Mouse (Mus musculus) liver, embryonic 12.5 days (tissue): Measurements from ENCODE around the gene Col27a1. TPM values are rescaled to one million over a fixed set of nuclear protein-coding genes. Genes with fewer than 3 reads are reported as not detected.

Experiments
- ATAC-seq: fragments of 200-750 bp; cut with Nextera tagmentation; 2 replicates; pipeline ENCODE4 v1.8.0; 2017; ENCODE audit warnings: moderate number of reproducible peaks, mild to moderate bottlenecking, moderate library complexity
- H3K27ac ChIP-seq: fragments of 300-500 bp; sonication (generic); 2 replicates; pipeline ENCODE4 v1.5.1; 2016; ENCODE audit warnings: mild to moderate bottlenecking
- H3K27me3 ChIP-seq: fragments of 300-500 bp; sonication (generic); replicated peaks from 2 replicates; pipeline ENCODE4 v1.6.1; 2016; ENCODE audit warnings: mild to moderate bottlenecking, moderate library complexity
- H3K36me3 ChIP-seq: fragments of 300-500 bp; sonication (generic); 2 replicates; pipeline ENCODE4 v1.6.1; 2016; ENCODE audit warnings: mild to moderate bottlenecking, moderate library complexity
- H3K4me1 ChIP-seq: fragments of 300-500 bp; sonication (generic); 2 replicates; pipeline ENCODE4 v1.6.1; 2016
- H3K4me2 ChIP-seq: fragments of 300-500 bp; sonication (generic); 2 replicates; pipeline ENCODE4 v1.6.1; 2016; ENCODE audit warnings: mild to moderate bottlenecking, moderate library complexity
- H3K4me3 ChIP-seq: fragments of 300-500 bp; sonication (generic); 2 replicates; pipeline ENCODE4 v1.5.1; 2016; ENCODE audit warnings: mild to moderate bottlenecking, moderate library complexity
- H3K9ac ChIP-seq: fragments of 300-500 bp; sonication (generic); 2 replicates; pipeline ENCODE4 v1.6.1; 2016; ENCODE audit warnings: mild to moderate bottlenecking, moderate library complexity
- H3K9me3 ChIP-seq: fragments of 300-500 bp; sonication (generic); replicated peaks from 2 replicates; pipeline ENCODE4 v1.6.1; 2016; ENCODE audit warnings: mild to moderate bottlenecking, moderate library complexity
- WGBS: fragments of 180-500 bp; shearing (Covaris S2); methylation state at CpG from one replicate; pipeline ENCODE4 v1.1.7; 2016; ENCODE audit not compliant: insufficient replicate concordance; 5-methylcytosine and 5-hydroxymethylcytosine counted together
- polyA plus RNA-seq: library from polyadenylated mRNA; unstranded; fragments of >200 nt; fragmentation: Nextera tagmentation; extraction: Ambion mirVana; gene quantifications from 2 replicates; pipeline ENCODE4 v1.2.1, GENCODE M21; 2016

Col27a1 gene
- polyA plus RNA-seq: 2.3 and 2.7 TPM in 2 replicates

GRCm38 (mm10) chr4:63213907-63214621 is at the start of gene Col27a1:
Col27a1 (plus strand) TSS chr4:63214004.
- WGBS: 2% methylated on average over 61 of the region's 61 CpGs
- Histone ChIP-seq H3K36me3 (no peaks in the 10 kb centered on the region), H3K9ac (no peak within 1 kb of the TSS), H3K9me3 (no peaks in the 10 kb centered on the region), H3K4me1 (0 out of 2 replicates have a peak, but pooled peaks cover 9% of the 10 kb centered on the region), H3K4me2 (peak within 1 kb of the TSS; percentile 70), H3K27ac (no peak within 1 kb of the TSS), H3K4me3 (peak within 1 kb of the TSS; percentile 60), H3K27me3 (peaks cover 74% of the 10 kb centered on the region)
- ATAC-seq: peak; percentile 51

GRCm38 (mm10) chr4:63165636-63166035 is 48.2 kb upstream of the Col27a1 start:
- Histone ChIP-seq H3K4me2 (no peak overlapping the region), H3K36me3 (no peaks in the 10 kb centered on the region), H3K4me1 (no peaks in the 10 kb centered on the region), H3K9ac (no peak overlapping the region), H3K27ac (no peak overlapping the region), H3K27me3 (0 out of 2 replicates have a peak, but pooled peaks cover 2% of the 10 kb centered on the region), H3K4me3 (no peak overlapping the region), H3K9me3 (no peaks in the 10 kb centered on the region)
- no peak for ATAC-seq
- 71% methylated on average over 4 of the region's 4 CpGs for WGBS

- no peaks in the 10 kb centered on the region for H3K36me3 ChIP-seq
- H3K9ac ChIP-seq: no peak overlapping the region
- H3K9me3 ChIP-seq: no peaks in the 10 kb centered on the region
- no peak overlapping the region for H3K4me3 ChIP-seq
- H3K4me1 ChIP-seq: no peaks in the 10 kb centered on the region
- no peak for ATAC-seq
- H3K27me3 ChIP-seq: peaks cover 8% of the 10 kb centered on the region; the same call in 1 of the 2 replicates
- 62% methylated on average over 5 of the region's 5 CpGs for WGBS
- no peak overlapping the region for H3K27ac ChIP-seq
- H3K4me2 ChIP-seq: no peak overlapping the region
These were observed 47.5 kb upstream of the Col27a1 start for GRCm38 (mm10) chr4:63166323-63166722.

- H3K4me2 ChIP-seq: no peak overlapping the region
- no peaks in the 10 kb centered on the region for H3K36me3 ChIP-seq
- 70% methylated on average over 4 of the region's 4 CpGs for WGBS
- H3K27ac ChIP-seq: no peak overlapping the region
- no peak for ATAC-seq
- no peak overlapping the region for H3K9ac ChIP-seq
- H3K27me3 ChIP-seq: peaks cover 14% of the 10 kb centered on the region; the same call in 1 of the 2 replicates
- no peak overlapping the region for H3K4me3 ChIP-seq
- no peaks in the 10 kb centered on the region; the same call in 1 of the 2 replicates for H3K4me1 ChIP-seq
- H3K9me3 ChIP-seq: no peaks in the 10 kb centered on the region
These were observed 43.7 kb upstream of the Col27a1 start for GRCm38 (mm10) chr4:63170061-63170460.

- WGBS: 28% methylated on average over 24 of the region's 24 CpGs
- ATAC-seq: no peak
- Histone ChIP-seq H3K4me3 (peak overlapping the region; percentile 31), H3K4me1 (no peaks in the 10 kb centered on the region; the same call in 1 of the 2 replicates), H3K4me2 (peak overlapping the region; percentile 47), H3K9me3 (no peaks in the 10 kb centered on the region), H3K27me3 (peaks cover 14% of the 10 kb centered on the region; the same call in 1 of the 2 replicates), H3K27ac (no peak overlapping the region), H3K9ac (no peak overlapping the region), H3K36me3 (no peaks in the 10 kb centered on the region)
These were observed 42.7 kb upstream of the Col27a1 start for GRCm38 (mm10) chr4:63171122-63171521.

GRCm38 (mm10) chr4:63171969-63172685 is 41.7 kb upstream of the Col27a1 start, which contains the start of gene Kif12:
Kif12 (minus strand) TSS chr4:63172131.
- Histone ChIP-seq H3K27me3 (peaks cover 14% of the 10 kb centered on the region; the same call in 1 of the 2 replicates), H3K4me2 (peak within 1 kb of the TSS; percentile 47), H3K27ac (0 out of 2 replicates have a peak within 1 kb of the TSS, but pooled peaks have one; percentile 14), H3K9me3 (no peaks in the 10 kb centered on the region), H3K36me3 (no peaks in the 10 kb centered on the region), H3K9ac (no peak within 1 kb of the TSS), H3K4me3 (peak within 1 kb of the TSS; percentile 31), H3K4me1 (no peaks in the 10 kb centered on the region; the same call in 1 of the 2 replicates)
- WGBS: 47% methylated on average over 4 of the region's 4 CpGs
- ATAC-seq: peak; percentile 84

GRCm38 (mm10) chr4:63181556-63181955 is 32.2 kb upstream of the Col27a1 start:
- no peak overlapping the region for H3K4me3 ChIP-seq
- no peak overlapping the region for H3K27ac ChIP-seq
- no peaks in the 10 kb centered on the region for H3K27me3 ChIP-seq
- ATAC-seq: peak; percentile 49; the same call in 1 of the 2 replicates
- no peaks in the 10 kb centered on the region; the same call in 1 of the 2 replicates for H3K4me1 ChIP-seq
- H3K9ac ChIP-seq: no peak overlapping the region
- H3K9me3 ChIP-seq: no peaks in the 10 kb centered on the region
- WGBS: 15% methylated on average over 5 of the region's 5 CpGs
- no peak overlapping the region for H3K4me2 ChIP-seq
- H3K36me3 ChIP-seq: no peaks in the 10 kb centered on the region

GRCm38 (mm10) chr4:63186281-63186870 is 27.4 kb upstream of the Col27a1 start:
- H3K27ac ChIP-seq: no peak overlapping the region
- H3K9me3 ChIP-seq: no peaks in the 10 kb centered on the region
- peak; percentile 48 for ATAC-seq
- H3K4me2 ChIP-seq: peak overlapping the region; percentile 8; the same call in 1 of the 2 replicates
- H3K4me3 ChIP-seq: no peak overlapping the region
- H3K27me3 ChIP-seq: no peaks in the 10 kb centered on the region
- WGBS: 53% methylated on average over 21 of the region's 21 CpGs
- H3K36me3 ChIP-seq: no peaks in the 10 kb centered on the region
- no peak overlapping the region for H3K9ac ChIP-seq
- H3K4me1 ChIP-seq: no peaks in the 10 kb centered on the region; the same call in 1 of the 2 replicates

GRCm38 (mm10) chr4:63191641-63192040 is 22.2 kb upstream of the Col27a1 start:
- Histone ChIP-seq H3K4me3 (no peak overlapping the region), H3K27ac (no peak overlapping the region), H3K4me1 (no peaks in the 10 kb centered on the region), H3K9me3 (no peaks in the 10 kb centered on the region), H3K9ac (no peak overlapping the region), H3K36me3 (no peaks in the 10 kb centered on the region), H3K4me2 (no peak overlapping the region), H3K27me3 (no peaks in the 10 kb centered on the region)
- WGBS: 46% methylated on average over 5 of the region's 5 CpGs
- no peak for ATAC-seq

GRCm38 (mm10) chr4:63194366-63194765 is 19.4 kb upstream of the Col27a1 start:
- ATAC-seq: no peak
- WGBS: 63% methylated on average over 2 of the region's 2 CpGs
- Histone ChIP-seq H3K36me3 (no peaks in the 10 kb centered on the region), H3K27me3 (no peaks in the 10 kb centered on the region), H3K4me3 (no peak overlapping the region), H3K4me2 (no peak overlapping the region), H3K9me3 (no peaks in the 10 kb centered on the region), H3K27ac (no peak overlapping the region), H3K9ac (no peak overlapping the region), H3K4me1 (no peaks in the 10 kb centered on the region)

- H3K27ac ChIP-seq: no peak overlapping the region
- no peaks in the 10 kb centered on the region for H3K4me1 ChIP-seq
- no peak overlapping the region for H3K4me3 ChIP-seq
- H3K36me3 ChIP-seq: no peaks in the 10 kb centered on the region
- H3K9me3 ChIP-seq: no peaks in the 10 kb centered on the region
- no peak overlapping the region for H3K9ac ChIP-seq
- 73% methylated on average over 5 of the region's 5 CpGs for WGBS
- no peak overlapping the region for H3K4me2 ChIP-seq
- H3K27me3 ChIP-seq: no peaks in the 10 kb centered on the region
- no peak for ATAC-seq
These were observed 14.4 kb upstream of the Col27a1 start for GRCm38 (mm10) chr4:63199366-63199765.
